Mouse (Mus musculus): ENCODE measurements around the gene Slc4a4.
"Not testable (repeated sequence)": the region's sequence is repeated elsewhere in the genome, so short reads cannot be mapped to it uniquely, and the experiment has no call there.

Gene Slc4a4

GRCm38 (mm10) chr5:89071957-89072356 is 185.3 kb downstream of the Slc4a4 start:
- DNase-seq (ENCODE audit: low spot score in 2 of 2), result no peak

DNA sequence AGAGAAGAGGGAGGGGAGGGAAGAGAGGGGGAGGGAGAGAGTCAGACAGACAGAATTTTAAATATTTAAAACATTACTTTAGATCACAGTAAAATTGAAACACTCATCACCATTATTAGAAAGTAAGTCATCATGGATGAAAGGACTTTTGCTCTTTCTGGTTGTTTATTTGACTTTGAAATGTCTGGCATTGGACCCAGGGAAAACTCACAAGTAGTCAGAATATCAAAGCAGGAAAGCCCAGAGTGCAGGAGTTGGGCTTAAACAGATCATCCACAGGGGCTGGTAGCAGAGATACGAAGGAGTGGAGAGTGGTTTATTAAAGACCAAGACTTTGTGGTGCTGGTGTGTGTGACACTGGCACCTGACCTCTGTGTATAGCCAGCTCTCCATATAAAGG is 191.1 kb downstream of the Slc4a4 start:
- no peak for DNase-seq (ENCODE audit: low spot score in 2 of 2)

DNA sequence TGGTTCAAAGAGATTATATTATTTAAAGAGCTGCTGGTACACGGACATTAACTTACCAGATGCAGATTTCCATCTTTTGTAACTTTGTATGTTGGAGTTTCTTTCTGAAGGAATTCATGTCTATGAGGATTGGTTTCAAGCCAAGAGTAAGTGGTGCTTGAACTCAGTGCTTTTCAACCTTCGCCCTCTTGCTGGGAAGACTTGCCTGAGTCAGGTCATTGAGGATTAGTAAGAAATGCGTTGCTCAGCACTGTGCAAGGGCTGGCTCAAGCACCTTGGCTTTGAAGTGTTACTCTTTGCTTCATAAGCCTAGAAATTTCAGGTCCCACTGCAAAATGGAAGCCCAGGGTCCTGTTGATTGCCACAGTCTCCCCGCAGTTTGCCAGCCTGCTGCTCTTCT is 196.9 kb downstream of the Slc4a4 start:
- DNase-seq (ENCODE audit: low spot score in 2 of 2), result no peak

DNA sequence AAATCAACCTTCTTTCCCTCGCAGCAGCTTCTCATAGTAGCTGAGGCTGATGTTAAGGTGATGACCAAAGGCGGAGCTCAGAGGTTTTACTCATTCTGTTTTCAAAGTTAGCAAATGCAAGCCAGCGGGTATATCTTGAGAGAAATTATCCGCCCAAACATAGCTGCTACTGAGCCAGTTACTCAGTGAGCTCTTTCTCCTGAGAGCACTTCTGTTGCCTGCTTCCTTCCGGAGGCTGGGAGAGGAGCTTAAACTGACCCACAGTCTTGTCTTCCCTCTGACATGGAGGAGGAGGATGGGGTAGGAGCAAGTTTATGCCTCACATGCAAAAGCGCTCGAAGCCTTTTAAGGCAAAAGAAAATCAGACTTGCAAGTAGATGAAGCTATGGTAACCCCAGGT is 201.3 kb downstream of the Slc4a4 start:
- DNase-seq (ENCODE audit: low spot score in 2 of 2), result no peak

DNA sequence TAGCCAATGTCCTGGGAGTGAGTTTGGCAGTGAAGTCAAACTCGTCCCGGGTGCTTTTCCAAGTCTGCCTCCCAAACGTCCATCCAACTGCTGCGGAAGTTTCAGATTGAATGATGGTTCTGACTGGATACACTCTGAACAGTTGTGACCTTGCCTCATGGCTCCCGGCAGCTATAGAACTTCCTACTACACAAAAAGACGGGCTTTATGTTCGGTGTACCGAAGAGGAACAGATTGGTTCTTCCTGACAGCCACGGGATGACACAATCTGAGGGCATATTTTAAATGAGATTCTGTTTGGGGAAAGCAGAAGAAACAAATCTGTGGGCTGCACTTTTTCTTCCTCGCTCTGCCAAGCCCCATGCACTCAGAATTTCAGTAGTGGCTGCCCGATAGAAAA is 201.8 kb downstream of the Slc4a4 start:
- no peak for DNase-seq (ENCODE audit: low spot score in 2 of 2)

- no peak for DNase-seq (ENCODE audit: low spot score in 2 of 2)
These were observed 203.5 kb downstream of the Slc4a4 start for GRCm38 (mm10) chr5:89090131-89090530.

- no peak for DNase-seq (ENCODE audit: low spot score in 2 of 2)
These were observed 209.8 kb downstream of the Slc4a4 start for GRCm38 (mm10) chr5:89096371-89096770.

- DNase-seq (ENCODE audit: low spot score in 2 of 2), result no peak
These were observed 210.7 kb downstream of the Slc4a4 start for GRCm38 (mm10) chr5:89097291-89097690.

DNA sequence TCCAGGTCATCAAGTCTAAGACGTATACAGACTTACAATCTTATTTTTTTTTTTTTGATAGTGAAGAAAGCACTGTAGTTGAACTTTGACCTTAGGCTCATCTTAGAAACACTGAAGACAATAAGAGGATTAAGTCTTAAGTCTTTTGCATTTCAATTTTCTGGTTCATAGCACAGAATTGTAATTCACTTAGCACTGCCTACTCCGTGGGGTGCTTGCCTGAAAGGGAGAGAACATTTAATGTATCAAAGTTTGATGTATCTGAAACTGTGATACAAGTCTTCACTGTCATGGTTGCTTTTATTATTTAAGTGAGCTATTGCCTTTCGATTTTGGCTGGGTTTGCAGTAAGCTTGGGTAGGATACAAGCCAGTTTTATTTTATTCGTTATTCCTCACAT is 211.5 kb downstream of the Slc4a4 start:
- DNase-seq (ENCODE audit: low spot score in 2 of 2), result no peak

DNA sequence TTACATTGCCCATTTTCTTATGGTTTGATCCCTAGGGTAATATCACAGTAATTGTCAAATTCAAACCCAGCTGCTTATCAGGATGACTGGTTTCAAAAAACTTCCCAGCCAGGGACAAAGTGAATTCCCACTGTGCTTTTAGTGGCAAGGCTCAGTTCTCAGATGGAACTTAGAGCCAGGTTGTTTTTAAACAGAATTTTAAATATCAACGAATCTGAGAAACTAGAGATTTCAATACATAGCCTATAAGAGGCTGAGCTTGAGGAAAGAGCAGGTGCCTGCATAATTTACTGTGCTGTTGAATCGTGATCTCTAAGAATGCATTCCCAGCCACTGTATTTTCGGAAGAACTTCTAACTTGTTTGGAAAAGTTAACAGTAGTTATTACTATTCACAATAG is 213.3 kb downstream of the Slc4a4 start:
- no peak for DNase-seq (ENCODE audit: low spot score in 2 of 2)

GRCm38 (mm10) chr5:89102560-89102959 is 215.9 kb downstream of the Slc4a4 start:
- DNase-seq (ENCODE audit: low spot score in 2 of 2), result no peak

- no peak for DNase-seq (ENCODE audit: low spot score in 2 of 2)
These were observed 218.7 kb downstream of the Slc4a4 start for GRCm38 (mm10) chr5:89105346-89105745.

DNA sequence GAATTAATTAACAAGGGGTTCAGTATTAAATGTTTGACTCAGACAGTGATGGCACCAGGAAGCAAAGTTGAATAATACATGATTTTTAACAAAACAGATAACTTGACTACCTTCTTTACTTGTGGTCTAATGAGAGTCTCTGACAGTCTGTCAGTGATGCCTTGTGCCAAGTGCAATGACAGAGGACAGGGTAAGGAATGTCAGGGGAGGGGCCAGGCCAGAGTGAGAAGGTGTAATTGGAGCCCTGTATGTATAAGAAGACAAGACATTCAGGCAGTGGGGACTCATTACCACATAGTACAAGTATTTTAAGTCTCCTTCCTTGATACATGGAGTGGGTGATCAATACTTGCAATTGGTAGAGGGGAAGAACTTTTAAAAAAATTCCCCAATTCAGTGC is 219.6 kb downstream of the Slc4a4 start:
- DNase-seq (ENCODE audit: low spot score in 2 of 2), result no peak

DNA sequence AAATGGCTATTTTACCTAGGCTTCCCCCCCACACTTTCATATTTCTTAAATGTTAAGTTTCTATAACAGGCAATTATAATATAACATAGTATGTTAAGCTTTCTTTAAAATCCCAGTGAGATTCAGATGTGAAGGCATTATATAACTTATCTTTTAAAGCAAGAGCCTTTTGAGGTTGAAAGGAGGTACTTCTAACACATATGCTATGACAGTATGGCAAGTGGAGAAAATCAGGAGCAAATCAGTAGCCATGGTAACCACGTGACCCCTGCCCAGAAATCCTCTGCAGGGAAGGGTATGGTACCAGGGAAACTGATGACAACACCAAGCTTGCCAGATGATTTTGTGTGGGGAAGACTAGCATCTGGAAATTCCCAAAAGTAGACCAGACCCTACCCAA is 222.2 kb downstream of the Slc4a4 start:
- DNase-seq (ENCODE audit: low spot score in 2 of 2), result no peak

DNA sequence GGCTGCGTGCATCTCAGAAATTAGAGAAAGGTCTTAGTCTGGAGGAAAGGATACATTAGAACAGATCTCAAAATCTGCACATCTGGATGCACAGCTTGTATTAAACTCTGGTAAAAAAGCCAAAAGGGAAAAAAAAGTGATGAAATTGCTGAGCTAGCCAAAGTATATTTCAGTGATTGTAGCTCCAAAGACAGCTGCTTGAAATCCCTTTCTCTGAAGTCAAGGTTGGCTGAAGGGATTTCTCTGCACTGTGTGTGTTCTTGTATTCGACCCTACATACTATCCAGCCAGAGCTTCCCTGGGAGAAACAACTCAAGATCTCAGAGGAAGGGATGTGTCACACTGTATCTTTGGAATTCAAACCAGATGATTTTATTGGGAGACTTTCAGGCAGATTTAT is 223.2 kb downstream of the Slc4a4 start:
- no peak for DNase-seq (ENCODE audit: low spot score in 2 of 2)

DNA sequence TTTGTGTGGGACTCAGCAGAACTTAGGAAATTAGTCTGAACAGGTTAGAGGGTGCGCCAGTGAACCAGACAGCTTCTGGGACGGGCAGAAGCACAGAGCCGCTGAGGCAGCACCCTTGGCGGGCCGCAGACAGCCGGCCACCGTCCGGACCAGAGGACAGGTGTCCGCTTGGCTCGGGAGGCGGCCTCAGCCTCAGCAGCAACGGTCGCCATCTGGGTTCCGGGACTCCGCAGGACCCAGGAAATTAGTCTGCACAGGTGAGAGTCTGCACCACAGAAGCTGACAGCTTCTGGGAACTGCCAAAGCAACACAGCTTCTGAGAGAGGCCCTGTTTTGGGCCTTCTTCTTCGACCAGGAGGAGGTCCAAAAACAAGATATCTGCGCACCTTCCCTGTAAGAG is 225.4 kb downstream of the Slc4a4 start:
- not testable (repeated sequence) for DNase-seq (ENCODE audit: low spot score in 2 of 2)

GRCm38 (mm10) chr5:89120881-89121280 is 234.3 kb downstream of the Slc4a4 start:
- no peak for DNase-seq (ENCODE audit: low spot score in 2 of 2)

DNA sequence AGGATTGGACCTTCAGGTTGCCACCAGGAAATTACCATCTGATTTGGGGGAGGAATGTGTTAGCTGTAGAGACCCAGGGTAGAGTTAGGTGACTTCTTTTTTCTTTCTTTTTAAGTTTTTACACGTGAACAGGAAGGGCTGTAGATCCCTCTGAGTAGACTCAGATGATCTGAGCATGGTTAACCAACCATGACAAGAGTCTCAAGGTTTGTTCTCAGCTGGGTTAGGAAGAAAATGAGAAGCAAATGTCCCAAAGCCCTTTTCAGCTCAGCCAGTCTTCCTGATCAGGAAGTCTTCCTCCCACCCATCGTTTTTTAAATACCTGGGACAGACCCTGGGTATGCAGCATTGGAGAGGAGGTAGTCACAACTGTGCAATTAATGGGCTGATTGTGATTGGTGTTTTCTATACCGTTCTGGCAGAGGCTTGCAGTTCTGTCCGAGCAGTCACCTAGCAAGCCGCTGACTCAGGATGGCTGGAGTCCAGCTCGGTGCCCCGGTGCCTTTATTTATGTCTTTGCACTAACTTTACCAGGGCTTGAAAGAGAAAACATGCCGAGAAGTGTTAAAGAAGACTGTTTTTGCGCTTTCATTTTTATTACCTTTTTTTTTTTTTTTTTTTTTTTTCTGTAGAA is 236.8 kb downstream of the Slc4a4 start:
- DNase-seq (ENCODE audit: low spot score in 2 of 2), result no peak

DNA sequence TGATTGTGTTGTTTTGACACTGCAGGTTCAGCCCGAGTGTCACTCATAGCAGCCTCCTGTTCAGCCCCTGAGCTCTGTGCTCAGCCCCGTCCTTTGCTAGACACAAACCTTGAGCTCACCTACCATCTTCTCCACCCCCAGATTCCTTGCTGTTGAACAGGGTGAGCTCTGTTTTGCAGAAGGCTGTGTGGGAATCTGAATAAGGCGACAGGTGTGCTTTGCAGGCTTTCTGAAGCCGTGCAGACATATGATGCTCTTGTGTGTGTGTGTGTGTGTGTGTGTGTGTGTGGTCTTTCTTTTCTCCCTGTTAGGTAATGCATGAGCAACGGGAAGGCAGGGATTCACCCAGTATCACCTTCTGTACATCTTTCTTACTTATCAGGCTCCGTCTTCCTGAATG is 241.6 kb downstream of the Slc4a4 start:
- no peak for DNase-seq (ENCODE audit: low spot score in 2 of 2)

GRCm38 (mm10) chr5:89135776-89136175 is 249.2 kb downstream of the Slc4a4 start:
- DNase-seq (ENCODE audit: low spot score in 2 of 2), result no peak

GRCm38 (mm10) chr5:89140070-89140469 is 253.5 kb downstream of the Slc4a4 start:
- no peak for DNase-seq (ENCODE audit: low spot score in 2 of 2)

- DNase-seq (ENCODE audit: low spot score in 2 of 2), result no peak
These were observed 255.1 kb downstream of the Slc4a4 start for GRCm38 (mm10) chr5:89141761-89142160.

GRCm38 (mm10) chr5:89146276-89146675 is 259.7 kb downstream of the Slc4a4 start:
- DNase-seq (ENCODE audit: low spot score in 2 of 2), result no peak

DNA sequence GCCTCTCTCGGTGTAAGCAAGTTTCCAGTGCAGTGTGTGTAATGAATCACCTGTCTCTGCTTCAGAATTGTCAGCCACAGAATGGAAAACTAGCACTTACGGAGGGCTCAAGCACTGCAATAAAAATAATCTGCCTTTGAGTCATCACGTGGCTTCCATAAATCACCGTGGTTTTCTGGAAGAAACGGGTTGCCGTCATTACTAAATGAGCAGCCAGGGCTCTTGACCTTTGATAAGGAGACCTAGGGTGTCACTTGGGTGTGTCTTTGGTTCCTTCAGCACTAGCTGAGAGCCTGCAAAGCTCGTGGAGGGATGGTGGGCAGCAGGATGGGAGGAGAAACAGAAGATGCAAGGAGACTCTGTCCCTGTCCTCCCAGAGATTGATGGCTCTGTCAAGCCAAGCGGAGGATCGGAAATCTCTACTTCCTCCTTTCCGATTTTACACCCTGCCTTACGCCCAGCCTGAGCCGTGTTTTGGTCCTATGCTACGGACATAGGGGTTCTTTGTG is 260.7 kb downstream of the Slc4a4 start:
- DNase-seq (ENCODE audit: low spot score in 2 of 2), result no peak
